Mouse (Mus musculus) adrenal gland, postnatal 14 days (tissue): Measurements from ENCODE around the gene Mpdz. TPM values are rescaled to one million over a fixed set of nuclear protein-coding genes. Genes with fewer than 3 reads are reported as not detected.
A peak's percentile ranks its signal among the peaks of the same experiment; 100 is the strongest.

Source experiments
- DNase-seq: peaks from one replicate; pipeline ENCODE4 v3.0.0; 2021; ENCODE audit warnings: mixed read lengths
- total RNA-seq: library from RNA; stranded (reverse); gene quantifications from 2 replicates; pipeline ENCODE4 v1.2.3, GENCODE M21; 2021

Gene Mpdz
- total RNA-seq, 1 experiment from 2014 or later, result 84.4 TPM

DNA sequence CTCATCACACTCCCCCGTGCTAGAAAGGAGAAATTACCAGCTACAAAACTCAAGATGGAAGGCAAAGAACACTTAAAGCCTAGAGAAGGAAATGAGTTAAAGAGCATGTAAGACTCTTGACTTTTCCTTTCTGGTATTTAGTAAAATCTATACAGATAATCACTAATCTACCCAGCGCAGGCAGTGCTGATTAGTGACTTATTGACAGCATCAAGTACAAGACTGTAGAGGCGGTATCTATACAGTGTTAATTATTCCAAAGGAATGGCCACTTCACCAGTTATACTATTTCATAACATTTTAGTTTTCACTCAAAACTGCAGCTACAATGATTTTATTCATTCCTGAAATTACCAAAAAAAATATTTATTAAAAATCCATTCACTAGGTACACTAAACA lies 49.7 kb downstream of the Mpdz start:
- no peak for DNase-seq

DNA sequence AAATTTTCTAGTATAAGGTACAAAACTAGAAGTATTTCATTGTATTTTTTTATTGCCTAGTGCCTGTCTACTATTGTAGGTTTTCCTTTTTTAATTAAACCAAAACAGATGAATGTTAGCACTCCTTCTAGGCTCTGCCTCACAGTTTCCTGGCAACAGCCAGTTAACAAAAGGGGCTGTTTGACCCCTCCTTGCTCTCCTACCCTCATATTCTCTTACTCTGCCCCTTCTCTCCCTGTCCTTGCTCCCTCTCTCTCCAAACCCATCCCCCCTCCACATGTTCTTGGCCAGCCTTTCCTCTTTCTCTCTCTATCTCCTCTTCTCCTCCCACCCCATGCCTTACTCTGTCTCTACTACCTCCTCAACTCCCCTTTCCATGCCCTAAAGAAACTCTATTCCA lies 53.4 kb downstream of the Mpdz start:
- no peak for DNase-seq

DNA sequence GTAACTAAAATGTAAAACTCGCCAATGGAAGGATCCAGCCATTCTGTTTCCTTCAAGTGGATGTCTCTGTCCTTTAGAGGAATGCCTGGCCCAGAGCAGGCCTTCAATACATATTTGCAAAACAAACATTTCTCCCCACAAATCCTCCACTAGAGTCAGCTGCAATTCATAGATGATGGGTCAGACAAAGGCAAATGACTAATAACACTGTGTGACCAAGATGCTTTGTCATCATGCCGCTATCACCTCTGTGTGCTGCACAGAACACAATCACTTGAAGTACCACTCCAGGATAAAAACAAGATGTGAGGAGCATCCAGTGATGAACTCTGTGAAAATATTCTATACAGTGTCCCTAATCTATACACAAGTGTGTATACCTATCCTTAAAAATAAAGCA lies 55.0 kb downstream of the Mpdz start:
- DNase-seq, result no peak

DNA sequence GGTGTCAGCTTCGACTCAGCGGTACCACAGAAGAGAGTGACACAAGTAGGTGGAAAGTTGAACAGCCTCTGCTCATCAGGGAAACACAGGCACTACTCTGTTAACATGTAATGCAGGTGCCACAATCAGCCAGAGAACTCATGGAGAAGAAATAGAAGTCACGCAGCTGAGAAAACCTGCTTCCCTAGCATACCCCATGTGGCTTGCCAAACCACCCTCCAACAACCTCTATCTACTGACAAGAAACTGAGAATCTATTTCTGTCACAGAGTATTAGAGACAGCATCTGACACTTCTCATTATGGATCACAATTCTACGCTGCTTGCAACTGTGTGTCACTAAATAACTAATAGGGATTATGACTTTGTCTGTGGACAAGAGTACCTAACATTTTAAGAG lies 70.3 kb downstream of the Mpdz start:
- DNase-seq, result no peak

DNA sequence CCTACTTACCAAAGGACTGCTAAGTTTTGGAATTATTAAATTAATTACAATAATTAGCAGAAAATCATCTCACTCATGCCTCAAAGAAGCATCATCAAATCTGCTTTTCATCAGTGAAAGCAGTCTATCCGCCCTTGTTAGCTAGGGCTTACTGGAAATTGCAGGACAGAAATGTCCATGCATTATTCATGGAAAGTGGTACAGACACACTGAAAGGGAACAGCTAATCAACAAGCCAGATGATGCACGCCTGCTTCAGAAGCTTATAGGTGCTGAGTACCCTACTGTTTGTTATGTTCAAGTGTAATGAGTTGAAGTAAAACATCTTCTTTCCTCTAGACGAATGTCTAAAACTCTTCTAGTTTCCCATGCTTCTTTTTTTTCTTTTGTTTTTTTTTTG lies 91.2 kb downstream of the Mpdz start:
- no peak for DNase-seq

DNA sequence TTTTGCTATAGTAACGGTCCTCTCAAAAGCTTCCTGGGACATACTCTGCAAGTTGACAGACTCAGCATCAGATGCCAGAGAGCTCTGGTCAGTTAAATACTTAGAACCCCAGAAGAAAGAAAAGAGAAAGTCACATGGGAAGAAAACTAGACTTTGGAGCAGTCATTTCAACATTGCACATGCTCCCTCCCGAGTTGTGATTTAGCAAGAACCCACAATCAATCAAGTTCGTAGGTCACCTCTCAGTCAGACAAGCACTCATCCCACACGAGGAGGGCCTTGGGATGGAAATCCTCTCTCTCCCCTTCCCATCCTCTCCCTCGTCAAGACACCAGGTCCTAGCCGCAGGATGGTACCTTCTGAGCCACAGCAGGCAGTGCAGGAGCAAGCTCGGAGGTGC lies 94.0 kb downstream of the Mpdz start:
- DNase-seq, result no peak

DNA sequence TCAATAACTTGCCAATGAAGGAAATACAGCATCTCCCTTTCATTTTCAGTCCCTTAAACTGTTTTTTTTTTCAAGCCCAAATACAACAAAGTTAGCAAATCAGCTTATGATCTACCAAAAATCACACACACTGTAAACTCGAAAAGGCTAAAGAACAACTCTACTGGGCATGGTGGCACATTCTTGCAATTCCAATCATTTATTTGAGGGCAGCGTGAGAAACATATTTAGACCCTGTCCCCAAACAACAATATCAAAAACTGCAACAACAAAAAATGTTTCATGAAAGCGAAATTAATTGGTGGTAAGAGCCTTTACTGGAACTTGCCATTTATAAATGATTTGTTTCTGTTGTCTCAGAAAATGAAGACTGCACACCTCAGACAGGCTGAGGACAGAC lies 97.5 kb downstream of the Mpdz start:
- no peak for DNase-seq

DNA sequence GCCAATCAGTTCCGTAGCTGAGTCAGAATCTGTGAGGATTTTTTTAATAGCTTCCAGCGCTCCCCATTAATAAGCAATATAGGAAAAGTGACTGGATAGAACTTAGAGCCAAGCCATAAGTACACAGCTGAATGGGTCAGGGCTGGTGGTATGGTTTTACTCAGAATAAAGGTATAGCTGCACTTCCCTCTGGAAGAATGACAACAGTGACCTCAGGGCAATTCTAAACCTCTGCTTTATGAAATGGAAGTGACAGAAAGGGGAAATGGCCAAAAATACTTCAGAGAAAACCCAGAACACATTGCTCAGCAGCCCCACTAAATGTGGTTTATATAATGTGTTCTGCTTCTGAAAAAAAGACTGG lies 109.0 kb downstream of the Mpdz start:
- DNase-seq, result no peak

DNA sequence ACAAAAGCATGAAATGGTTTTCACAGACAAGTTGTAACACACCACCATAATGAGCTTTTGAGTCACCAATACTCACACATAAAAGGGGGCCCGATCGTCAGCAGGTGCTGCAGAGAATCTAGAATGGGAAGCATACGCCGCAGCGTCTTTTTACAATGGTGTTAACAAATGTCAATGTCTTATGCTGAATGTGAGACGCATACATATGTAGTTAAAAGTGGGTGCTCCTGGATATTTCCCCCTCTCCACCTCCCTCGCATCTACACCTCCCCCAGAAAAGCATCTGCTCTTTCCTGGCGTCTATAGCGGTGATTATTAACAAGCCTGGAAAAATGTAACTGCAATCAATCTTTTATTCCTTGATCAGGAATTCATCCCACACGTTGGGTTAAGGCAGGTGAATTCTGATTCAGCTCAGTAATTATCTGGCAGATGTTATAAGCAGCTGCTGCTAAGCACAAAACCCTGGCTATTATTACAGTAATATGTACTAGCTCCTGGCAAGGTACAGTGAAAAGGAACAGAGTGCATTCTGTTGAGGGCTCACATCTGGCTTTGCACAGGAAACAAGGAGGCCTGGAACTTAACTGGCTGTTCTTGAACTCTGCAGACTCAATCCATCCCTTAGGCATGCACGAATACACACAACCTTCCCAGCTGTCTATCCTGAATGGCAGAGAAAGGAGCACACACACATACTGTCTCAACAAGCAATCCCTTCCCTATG lies 109.6 kb downstream of the Mpdz start:
- DNase-seq, result no peak

DNA sequence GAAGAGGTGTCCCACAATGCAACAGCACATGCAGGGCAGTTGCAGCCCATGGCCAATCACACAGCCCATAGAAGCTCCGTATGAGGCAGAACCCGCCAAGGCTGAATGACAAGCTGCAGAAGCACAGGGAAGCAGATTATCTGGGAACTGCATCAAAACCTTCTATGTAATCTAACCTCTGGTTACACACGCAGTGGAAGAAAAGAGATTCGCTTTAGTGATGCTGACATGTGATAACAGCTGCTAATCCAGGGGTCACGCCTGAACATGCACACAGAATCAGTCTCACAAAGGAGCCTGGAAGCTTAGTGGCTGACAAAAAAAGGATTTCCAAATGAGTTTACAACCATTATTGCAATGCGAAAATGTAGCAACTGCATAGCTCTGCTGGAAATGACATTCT lies 110.2 kb downstream of the Mpdz start:
- DNase-seq, result no peak

DNA sequence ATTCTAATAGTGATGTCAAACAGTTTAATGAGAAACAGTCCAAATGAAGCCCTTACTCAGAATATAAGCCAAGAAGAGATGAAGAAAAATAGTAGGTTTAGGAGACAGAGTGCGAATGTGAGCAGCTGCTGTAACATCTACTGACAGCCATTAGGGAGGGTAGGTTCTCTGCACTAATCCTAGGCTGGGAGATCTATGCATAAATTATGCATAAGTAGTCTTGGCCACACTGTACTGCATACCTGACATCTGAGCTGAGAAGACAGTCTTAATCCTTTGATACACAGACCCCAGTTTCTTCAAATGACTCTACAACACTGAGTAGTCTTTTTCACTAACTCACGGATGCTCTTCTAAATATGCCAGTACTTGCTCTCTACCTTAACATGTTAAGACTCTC lies 114.9 kb downstream of the Mpdz start:
- no peak for DNase-seq

DNA sequence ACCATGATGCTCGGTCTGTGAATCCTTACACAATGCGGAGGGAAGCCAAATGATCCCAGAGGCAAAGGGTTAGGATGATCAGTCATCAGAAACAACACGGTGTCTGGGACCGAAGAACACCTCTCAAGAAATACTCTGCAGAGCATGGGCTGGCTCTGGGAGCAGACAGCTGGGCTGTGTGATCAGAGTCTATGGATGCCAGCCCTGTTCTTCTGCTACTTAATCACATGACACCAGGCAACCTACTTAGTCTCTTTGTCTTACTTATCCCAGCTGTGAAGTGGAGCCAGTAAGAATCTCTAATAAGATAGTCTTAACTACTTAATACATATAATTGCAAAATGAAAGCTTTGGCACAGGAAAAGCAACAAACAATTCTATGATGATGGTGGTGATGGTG lies 118.8 kb downstream of the Mpdz start:
- no peak for DNase-seq

DNA sequence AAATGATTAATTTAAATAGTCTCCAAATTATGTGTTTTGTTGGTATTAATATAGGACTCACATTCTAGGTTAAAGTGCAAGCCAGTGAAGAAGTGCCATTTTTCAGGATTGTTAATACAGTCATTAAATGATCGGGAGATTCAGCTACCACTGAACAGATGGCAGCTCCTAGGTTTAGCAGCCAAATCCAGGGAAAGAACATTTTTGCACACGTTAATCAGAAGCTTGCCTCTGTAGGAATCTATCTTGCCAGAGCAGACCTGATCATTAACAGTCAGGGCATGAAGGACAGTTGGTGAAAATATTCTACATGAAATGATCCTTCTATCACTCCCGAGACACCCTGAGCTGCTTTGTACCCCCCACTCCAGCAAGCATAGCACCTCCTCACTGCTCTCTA lies 120.4 kb downstream of the Mpdz start:
- no peak for DNase-seq

DNA sequence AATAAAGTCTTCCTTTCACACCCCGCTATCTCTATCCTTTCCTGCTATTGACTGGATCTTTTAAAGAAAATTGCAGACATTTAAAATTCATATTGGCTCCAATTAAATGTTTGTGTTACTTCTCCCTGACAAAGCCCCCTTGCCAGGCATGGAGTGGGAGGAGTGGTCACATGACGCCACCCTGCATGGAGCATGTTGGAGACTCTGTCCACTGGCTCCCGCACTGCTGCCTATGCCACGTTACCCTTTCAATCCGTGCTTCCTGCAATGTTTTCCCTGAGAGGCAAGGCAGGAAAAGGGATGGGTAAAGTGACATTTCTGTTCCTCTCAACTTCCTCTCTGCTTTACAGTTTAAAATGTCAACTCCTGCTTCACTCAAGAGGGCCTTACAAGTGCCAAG lies 128.0 kb downstream of the Mpdz start:
- no peak for DNase-seq

DNA sequence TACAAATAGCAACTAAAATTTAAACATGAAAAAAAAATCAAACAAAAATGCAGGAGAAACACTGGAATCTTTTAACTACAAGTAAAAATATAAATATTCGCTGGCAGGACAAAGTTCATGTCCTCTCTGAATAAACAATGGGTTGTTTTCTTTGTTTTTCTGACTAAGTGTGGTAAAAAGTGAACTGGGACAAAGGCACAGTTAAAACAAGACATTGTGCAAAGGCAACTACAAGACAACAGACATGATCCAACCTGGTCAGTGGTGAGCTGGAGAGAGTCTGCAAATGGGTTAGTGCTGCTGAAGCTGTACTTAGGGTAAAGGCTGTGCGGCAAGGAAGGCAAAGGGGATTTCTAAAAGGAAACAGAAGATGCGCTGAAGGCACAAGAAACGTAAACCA lies 129.4 kb downstream of the Mpdz start:
- DNase-seq, result no peak

DNA sequence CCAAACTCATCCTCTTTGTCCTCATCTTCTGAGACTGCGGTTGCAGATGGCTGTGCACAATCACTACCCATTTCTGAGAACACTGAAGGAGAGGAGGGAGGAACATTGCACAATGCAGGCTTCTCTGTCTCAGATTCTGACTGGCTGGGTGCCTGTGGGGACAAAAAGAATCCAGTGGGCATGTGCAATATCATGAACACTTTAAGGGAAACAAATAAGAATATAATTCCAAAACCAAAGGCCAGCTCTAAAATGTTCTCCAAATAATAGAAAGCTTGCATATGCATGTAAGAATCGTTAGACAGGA lies 132.5 kb downstream of the Mpdz start:
- peak; percentile 41 for DNase-seq

DNA sequence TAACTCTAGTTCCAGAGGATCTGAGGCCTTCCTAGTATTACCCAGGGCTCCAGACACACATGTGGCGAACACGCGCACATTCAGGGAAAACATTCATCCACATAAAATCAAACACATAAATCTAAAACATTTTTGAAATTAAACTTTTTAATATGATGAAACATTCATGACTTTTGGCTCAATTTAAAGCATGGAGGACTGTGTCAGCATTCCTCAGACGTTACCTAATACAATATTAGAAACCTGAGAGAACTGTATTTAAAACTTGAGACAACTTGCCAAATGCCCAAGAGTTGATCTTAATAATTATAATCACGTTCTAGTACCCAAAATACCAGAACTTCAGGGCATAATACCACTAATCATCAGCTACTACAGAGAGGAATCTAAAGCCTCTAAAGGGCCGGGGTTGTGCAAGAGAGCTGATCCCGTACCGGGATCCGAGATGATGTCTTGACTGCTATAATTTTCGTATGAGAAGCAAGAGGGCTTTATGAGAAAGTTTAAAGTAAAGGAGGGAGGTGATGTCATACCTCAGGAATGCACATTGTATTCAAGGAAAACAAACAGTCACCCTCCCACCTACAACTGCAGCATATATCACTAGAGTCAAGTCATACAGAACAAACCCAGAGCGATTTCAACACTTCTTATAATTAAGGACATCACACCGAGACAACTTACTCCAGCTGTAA lies 133.0 kb downstream of the Mpdz start:
- DNase-seq, result no peak

DNA sequence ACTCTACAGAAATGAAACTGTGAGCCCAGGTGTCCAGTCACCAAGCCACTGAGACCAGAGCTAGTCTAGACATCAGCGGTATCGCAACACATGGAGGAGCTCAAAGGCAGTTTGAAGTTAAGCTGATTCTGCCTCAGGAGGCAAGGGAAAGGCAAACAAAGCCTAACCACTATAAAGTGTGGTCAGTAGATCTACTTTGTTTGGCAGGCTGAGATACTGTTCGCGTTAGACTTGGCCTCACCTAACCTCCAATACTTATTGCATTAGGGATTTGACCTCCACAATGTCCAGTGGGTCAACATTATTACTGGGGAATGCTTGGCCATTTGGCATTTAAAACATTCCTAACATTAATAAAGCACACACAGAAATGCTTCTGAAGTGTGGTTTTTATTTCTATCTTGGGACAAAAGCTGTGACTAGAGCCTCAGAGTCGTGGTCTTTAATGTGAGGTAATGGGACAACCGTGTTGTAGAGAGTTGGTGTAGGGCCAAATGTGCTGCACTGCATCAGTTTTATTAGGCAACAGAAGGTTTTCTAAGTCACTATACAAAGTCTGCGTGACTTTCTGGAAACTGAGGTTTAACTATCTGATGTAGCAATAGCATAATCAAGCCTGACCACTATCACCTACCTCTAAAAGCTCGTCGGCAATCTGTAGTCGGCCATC lies 134.9 kb downstream of the Mpdz start:
- DNase-seq, result no peak

DNA sequence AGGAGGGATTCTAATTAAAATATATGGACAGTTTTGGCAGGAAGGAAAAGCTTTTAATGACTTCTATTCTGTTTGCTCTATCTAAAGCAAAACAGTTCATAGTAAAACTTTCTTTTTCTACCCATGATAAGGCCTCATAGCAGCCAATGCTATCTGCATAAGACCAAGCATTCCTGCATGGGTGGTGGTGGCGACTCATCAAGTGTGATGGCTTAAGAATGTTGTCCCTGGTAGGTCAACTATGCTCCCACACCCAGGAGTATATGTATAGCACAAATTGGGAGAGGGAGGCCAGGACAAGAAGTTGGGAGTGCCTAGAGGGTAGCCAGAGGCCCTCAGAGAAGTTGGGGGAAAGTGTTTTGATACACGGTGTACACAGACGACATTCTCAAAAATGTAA lies 140.6 kb downstream of the Mpdz start:
- DNase-seq, result no peak

DNA sequence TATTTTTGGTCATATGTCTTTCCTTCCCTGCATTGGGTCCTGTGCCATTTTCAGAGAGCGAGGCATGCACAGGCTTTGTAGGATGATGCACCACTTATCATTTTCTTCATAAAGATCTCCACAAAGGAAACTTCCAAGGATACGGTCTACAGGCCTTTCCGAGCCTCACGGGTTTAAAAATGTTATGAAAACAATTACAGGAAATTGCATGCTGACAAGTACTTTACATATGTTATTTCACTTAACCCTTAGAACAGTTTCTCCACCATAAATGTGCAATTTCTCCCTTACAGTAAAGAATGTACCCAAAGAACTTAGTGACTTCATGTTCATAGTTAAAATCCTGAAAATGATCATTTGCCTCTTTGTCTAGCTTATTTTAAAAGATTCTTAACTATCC lies 144.2 kb downstream of the Mpdz start:
- no peak for DNase-seq

DNA sequence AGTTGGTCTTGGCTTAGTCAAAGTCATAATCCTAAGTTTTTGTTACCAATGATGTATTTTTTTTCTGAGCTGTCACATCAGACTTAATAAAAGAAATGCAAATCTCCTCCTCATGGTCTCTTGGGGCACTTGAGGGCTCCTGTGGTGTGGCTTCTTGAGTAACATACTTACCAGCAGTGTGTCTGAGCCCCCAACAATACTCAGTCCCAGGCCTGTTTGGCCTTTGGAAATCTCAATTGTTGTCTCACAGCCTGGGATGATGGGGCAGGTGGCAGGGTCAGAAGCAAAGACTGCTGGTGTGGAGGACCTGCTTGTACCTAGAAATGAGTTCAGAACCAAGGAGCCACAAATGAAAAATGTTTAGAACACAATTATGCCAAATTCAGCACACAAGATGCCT lies 149.3 kb downstream of the Mpdz start:
- no peak for DNase-seq

DNA sequence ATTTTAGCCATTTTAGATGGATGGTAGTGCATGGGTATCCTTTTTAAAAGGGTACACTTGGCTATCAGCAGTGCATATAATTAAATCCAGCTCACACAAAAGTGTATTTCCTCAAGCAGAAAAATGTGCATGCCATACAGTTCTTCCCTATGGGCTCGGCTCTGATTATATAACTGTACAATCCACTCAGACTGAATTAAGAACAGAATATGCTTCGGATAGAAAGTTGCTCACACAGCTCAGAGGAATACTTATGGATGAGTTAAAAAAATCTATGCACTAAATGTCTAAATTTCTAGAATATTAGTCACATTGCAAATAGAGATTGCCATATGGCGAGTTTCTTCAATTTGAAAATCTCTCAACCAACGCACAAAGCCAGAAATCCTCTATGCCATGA lies 157.1 kb downstream of the Mpdz start:
- no peak for DNase-seq

DNA sequence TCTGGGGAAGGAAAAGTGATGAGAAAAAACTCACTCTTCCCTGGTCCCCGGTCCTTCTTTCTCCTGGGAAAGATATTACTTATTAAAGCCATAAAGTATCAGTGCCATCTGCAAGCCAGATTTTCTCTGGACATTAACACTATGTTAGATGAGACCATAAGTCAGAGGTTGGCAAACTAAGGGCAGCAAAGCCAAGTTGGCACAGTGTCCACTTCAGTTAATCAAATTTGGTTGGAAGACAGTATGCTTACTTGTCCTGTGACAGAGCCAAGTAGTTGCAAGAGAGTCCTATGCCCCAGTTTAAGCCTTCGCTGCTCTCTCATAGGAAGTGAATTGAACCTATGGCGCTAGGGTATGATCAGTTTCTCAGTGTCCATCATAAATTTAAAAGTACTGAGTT lies 159.0 kb downstream of the Mpdz start:
- DNase-seq, result peak; percentile 30

DNA sequence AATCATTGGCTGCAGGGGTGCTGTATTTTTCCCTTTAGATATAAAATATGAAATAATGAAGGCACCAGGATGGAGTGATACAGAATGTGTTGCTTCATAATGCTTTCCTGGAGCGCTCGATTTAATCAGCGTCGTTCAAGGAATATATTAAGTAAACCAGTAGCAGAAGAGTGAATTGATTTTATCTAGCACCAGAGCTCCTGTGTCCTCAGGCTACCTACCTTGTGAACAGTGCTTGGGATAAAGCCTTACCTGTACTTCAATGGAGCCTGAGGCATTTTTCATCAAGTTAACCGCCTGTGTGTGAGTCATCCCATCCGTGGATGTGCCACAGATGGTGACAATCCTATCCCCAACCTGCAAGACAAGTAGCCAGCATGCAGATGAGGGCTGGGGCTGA lies 159.5 kb downstream of the Mpdz start:
- no peak for DNase-seq
